Mouse (Mus musculus) urinary bladder, adult 18-20 months (tissue): ENCODE results near the gene Ric1.
"Not testable (repeated sequence)": the region's sequence is repeated elsewhere in the genome, so short reads cannot be mapped to it uniquely, and the experiment has no call there.

Experiments
- DNase-seq, 2 experiments: peaks; one replicate each; pipeline ENCODE4 v3.0.0; 2022; ENCODE audit warnings: low spot score in 2 of 2, mixed read lengths in 2 of 2

Gene Ric1

GRCm38 (mm10) chr19:29497874-29498273, 24.2 kb upstream of the Ric1 start:
- no peak for DNase-seq

- no peak for DNase-seq
Observed at GRCm38 (mm10) chr19:29498842-29499456, 23.1 kb upstream of the Ric1 start.

DNA sequence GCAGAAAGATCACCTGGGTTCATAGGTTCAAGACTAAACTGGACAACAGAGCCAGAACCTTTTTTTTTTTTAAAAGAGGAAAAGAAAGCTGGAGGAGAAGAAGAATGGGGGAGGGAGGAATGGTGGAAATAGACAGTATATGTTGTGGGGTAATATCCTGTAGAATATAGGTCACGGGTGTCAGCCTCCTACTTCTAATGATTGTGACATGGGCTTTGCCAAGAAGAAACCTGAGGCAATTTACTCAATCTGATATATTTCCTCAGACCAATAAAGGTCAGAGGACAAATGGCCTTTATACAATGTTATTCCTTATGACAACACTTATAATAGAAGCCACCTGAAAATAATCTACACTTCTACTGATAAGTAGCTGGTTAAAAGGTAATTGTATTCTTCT, 21.7 kb upstream of the Ric1 start:
- no peak for DNase-seq

DNA sequence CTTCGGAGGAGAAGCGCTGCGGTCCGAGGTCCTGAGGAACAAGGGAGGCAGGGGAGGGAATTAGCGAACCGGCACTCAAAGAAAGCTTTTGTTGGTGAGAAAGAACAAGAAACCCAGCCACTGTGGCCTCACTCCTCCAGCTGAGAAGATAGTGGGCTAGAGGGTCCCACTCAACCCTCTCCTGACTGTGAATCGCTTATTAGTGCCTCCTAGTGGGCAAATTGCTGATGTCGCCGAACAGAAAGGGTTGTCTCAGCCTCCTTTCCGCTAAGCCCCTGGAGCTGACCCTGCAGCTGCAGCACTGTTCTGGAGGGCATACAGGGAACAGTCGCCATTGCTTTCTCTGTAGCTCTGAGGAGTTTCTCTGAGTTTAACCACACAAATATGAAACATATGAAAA, 21.0 kb upstream of the Ric1 start:
- DNase-seq, result peak in 1 of 2 experiments; percentile 23

GRCm38 (mm10) chr19:29501507-29501906, 20.6 kb upstream of the Ric1 start:
- peak; percentile 68 to 77 for DNase-seq

DNA sequence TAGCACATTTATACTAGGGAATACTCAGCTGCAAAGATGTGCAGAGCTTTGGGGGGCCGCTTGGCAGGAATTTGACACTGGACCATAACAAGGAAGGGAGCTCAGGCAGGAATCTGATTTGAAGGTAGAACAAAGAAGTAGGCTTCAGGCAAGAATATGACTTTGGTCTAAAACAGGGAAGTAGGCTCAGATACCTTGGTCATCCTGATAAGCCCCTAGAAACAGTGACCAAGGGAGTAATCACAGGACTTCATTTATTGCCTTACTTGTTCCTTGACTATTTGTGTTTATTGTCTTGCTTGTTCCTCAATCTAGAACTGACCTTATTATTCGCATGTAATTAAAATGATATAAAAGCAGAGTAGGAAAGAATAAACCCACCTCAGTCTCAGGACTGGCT, 18.0 kb upstream of the Ric1 start:
- no peak for DNase-seq

GRCm38 (mm10) chr19:29505617-29506016, 16.5 kb upstream of the Ric1 start:
- DNase-seq, result no peak

- no peak for DNase-seq
Observed at GRCm38 (mm10) chr19:29508208-29508607, 13.9 kb upstream of the Ric1 start.

- DNase-seq, result no peak
Observed at GRCm38 (mm10) chr19:29509857-29510256, 12.2 kb upstream of the Ric1 start.

GRCm38 (mm10) chr19:29511826-29512225, 10.3 kb upstream of the Ric1 start:
- DNase-seq, result no peak

DNA sequence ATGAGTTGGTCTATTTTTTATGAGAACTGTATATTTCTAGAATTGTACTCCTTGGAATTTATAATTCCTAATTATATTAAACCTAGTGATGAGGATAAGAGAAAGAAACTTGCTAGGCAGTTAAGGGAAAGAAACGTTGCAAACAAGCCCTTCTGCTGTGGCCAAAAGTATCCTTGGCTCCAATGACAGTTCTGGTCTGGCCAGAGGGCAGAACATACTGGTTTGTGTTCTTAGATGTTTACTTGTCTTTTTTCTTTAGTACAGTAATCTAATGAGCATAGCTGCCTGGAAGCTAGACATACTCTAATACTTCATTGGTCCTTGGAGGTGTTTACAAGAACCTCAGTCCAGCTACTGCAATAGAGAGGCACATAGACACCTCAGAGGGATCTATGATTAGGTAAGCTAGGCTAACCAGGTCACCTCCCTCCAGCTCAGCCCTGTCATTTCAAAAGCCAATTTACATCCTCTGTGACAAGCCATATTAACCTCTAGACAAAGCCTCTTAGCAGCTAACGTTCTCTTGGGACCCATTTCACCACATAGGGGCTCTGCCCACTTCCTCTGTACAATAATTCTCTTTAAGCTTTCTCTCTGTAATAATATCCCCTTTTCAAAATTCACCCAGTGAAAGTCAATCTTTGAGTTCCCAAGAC, 8.8 kb upstream of the Ric1 start:
- DNase-seq, result no peak

- no peak for DNase-seq
Observed at GRCm38 (mm10) chr19:29514130-29514529, 8.0 kb upstream of the Ric1 start.

- DNase-seq, result no peak
Observed at GRCm38 (mm10) chr19:29515386-29515785, 6.7 kb upstream of the Ric1 start.

- no peak for DNase-seq
Observed at GRCm38 (mm10) chr19:29515991-29516390, 6.1 kb upstream of the Ric1 start.

GRCm38 (mm10) chr19:29518409-29518808, 3.7 kb upstream of the Ric1 start:
- DNase-seq, result no peak

DNA sequence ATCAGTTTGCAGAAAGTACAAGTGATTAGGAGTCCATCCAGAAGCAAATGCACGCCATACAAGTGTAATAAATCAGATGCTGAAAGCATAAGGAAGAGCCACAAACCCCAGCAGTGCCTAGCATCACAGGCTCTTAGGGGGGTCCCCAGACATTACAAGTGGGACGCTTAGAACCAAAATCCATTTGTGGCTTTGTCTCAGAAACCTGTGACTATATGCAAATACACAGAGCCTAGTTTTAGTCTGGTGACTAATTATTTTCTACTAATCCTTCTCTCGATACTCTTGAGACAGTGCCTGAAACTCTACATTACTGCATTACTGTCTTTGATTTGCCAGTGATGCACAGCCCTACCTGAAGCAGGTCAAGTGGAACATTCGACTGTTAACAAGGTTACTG, 3.2 kb upstream of the Ric1 start:
- no peak for DNase-seq

DNA sequence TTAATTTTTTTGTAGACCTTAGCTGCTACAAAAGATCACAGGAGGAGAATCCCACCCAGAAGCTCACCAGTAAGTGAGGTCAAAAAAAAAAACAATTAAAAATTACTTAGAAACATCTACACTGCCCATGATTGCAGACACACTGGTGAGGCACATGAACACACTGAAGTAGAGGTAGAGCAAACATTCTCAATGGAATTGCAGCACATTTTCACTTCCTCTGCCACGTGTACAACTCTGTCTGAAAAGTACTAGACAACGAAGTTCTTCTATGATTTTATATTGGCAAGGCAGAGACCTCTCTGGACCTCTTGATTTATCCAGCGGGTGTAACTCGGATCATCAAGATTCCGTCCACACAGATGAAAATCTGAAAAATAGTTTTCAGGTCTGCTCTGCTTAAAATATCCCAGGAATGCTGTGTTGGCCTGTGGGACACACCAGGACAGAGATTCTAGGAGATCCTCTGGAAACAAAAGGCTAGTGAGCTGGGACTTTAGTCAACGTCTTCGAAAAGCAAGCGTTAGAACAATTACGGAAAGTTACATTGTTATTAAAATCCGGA, 1.0 kb upstream of the Ric1 start:
- DNase-seq, result no peak

- DNase-seq, result peak; percentile 26 to 71
Observed at GRCm38 (mm10) chr19:29522445-29523229, 555 bp downstream of the Ric1 start.

GRCm38 (mm10) chr19:29523230-29523582, 1.1 kb downstream of the Ric1 start:
- DNase-seq, result no peak

DNA sequence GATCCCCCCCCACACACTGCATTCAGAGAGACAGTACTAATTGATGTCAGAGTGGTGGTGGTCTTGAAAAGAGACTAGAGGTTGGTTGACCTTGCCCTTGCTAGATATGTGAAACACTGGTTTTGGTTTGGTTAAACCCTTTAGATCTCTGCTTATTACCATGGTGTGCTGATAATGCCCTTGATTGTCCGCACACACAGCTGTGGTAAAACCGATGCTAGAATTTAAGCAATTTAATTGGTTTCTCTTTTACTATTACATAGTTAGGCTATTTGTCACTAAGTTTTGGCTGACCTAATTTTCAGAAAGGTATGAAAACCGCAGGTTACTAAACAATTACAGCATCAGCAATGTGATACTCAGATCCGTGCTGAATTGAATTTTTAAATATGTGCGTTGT, 1.6 kb downstream of the Ric1 start:
- no peak for DNase-seq

DNA sequence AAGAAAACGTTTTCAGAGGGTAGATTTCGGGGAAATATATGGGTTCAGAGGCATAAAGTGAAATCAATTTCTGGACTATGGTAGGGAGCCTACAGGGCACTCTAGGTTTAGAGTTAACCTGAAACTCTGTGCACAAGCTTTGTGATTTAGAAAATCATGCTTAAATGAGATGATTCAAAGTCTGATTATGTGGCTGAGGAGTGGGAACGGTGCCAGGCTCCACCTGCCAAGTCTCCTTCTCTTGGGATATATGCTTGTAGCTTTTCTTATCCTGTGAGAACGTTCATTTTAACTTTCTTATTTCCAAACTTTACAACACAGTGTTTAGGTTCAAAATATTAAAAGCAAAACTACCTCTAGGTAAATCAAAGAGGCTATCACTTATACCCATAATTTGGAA, 2.5 kb downstream of the Ric1 start:
- DNase-seq, result no peak

GRCm38 (mm10) chr19:29525588-29525987, 3.5 kb downstream of the Ric1 start:
- DNase-seq, result not testable (repeated sequence)

GRCm38 (mm10) chr19:29526837-29527236, 4.8 kb downstream of the Ric1 start:
- DNase-seq, result no peak
